Mouse (Mus musculus) kidney, adult 2 months (tissue): ENCODE data around the gene Ctla4. TPM values are rescaled to one million over a fixed set of nuclear protein-coding genes. Genes with fewer than 3 reads are reported as not detected.
A peak's percentile ranks its signal among the peaks of the same experiment; 100 is the strongest.

Source experiments
- DNase-seq: peaks from one replicate; pipeline ENCODE4 v3.0.0; 2021
- H3K27ac ChIP-seq: fragments of 200-500 bp; 2 replicates; pipeline ENCODE4 v1.5.1; 2012; ENCODE audit warnings: low read depth, low read length, control low read depth, inconsistent platforms; ENCODE audit not compliant: insufficient read depth
- H3K27me3 ChIP-seq: fragments of 200-500 bp; replicated peaks from 2 replicates; pipeline ENCODE4 v1.6.1; 2012; ENCODE audit warnings: mild to moderate bottlenecking, moderate library complexity, low read length, inconsistent platforms; ENCODE audit not compliant: control insufficient read depth, insufficient read depth
- H3K36me3 ChIP-seq: fragments of 200-500 bp; 2 replicates; pipeline ENCODE4 v1.6.1; 2012; ENCODE audit warnings: mild to moderate bottlenecking, moderate library complexity, low read length, inconsistent platforms; ENCODE audit not compliant: control insufficient read depth, insufficient read depth
- H3K4me1 ChIP-seq: fragments of 200-500 bp; 2 replicates; pipeline ENCODE4 v1.6.1; 2011; ENCODE audit warnings: low read length; ENCODE audit not compliant: control insufficient read depth, insufficient read depth
- H3K4me3 ChIP-seq: fragments of 200-500 bp; 2 replicates; pipeline ENCODE4 v1.5.1; 2011; ENCODE audit warnings: mild to moderate bottlenecking, low read depth, low read length, control low read depth; ENCODE audit not compliant: insufficient read depth
- CTCF ChIP-seq: fragments of 200-500 bp; conservative IDR thresholded peaks from 2 replicates; pipeline ENCODE4 v1.5.1; 2011; ENCODE audit warnings: low read depth, mild to moderate bottlenecking, control low read depth, low read length, moderate library complexity, mixed read lengths; ENCODE audit not compliant: insufficient read depth, insufficient read length
- POLR2A ChIP-seq: fragments of 200-500 bp; IDR thresholded peaks from one replicate; pipeline ENCODE4 v1.6.1; 2011; ENCODE audit warnings: low read depth, low read length, control low read depth
- WGBS: fragments of 180-500 bp; shearing (Covaris S2); methylation state at CpG from one replicate; pipeline ENCODE4 v1.1.7; 2018; 5-methylcytosine and 5-hydroxymethylcytosine counted together
- polyA plus RNA-seq: library from polyadenylated mRNA; depleted of rRNA; stranded (reverse); fragments of >200 nt; gene quantifications from 2 replicates; pipeline ENCODE4 v1.2.3, GENCODE M21; 2012; rRNA removed

Gene Ctla4
- polyA plus RNA-seq, 1 experiment = 0.27 TPM

- TF ChIP-seq CTCF (peak; percentile 25; the same call in 1 of the 2 replicates), POLR2A (no peak)
- Histone ChIP-seq H3K36me3 (no peaks in the 10 kb centered on the region), H3K4me3 (no peak overlapping the region), H3K4me1 (no peaks in the 10 kb centered on the region), H3K27me3 (no peaks in the 10 kb centered on the region), H3K27ac (no peak overlapping the region)
- WGBS = 46% methylated on average over 2 of the region's 2 CpGs
- DNase-seq = no peak
These were observed 68.0 kb downstream of the Ctla4 start for GRCm38 (mm10) chr1:60954759-60955158.

- H3K27ac ChIP-seq = no peak overlapping the region
- H3K4me1 ChIP-seq = no peaks in the 10 kb centered on the region
- TF ChIP-seq CTCF (no peak), POLR2A (no peak)
- DNase-seq = no peak
- H3K4me3 ChIP-seq = no peak overlapping the region
- no peaks in the 10 kb centered on the region for H3K36me3 ChIP-seq
- H3K27me3 ChIP-seq = no peaks in the 10 kb centered on the region
- WGBS = 95% methylated on average over 3 of the region's 3 CpGs
These were observed 68.4 kb downstream of the Ctla4 start for GRCm38 (mm10) chr1:60955186-60955585.

GRCm38 (mm10) chr1:60956196-60956595 is 69.4 kb downstream of the Ctla4 start:
- Histone ChIP-seq H3K4me1 (no peaks in the 10 kb centered on the region), H3K27ac (no peak overlapping the region), H3K4me3 (no peak overlapping the region), H3K36me3 (no peaks in the 10 kb centered on the region), H3K27me3 (no peaks in the 10 kb centered on the region)
- 90% methylated on average over 6 of the region's 6 CpGs for WGBS
- DNase-seq = no peak
- no peak for TF ChIP-seq POLR2A
- no peak for TF ChIP-seq CTCF

GRCm38 (mm10) chr1:60958287-60958686 is 71.5 kb downstream of the Ctla4 start:
- H3K27ac ChIP-seq = no peak overlapping the region
- TF ChIP-seq CTCF = peak; percentile 29
- no peak for TF ChIP-seq POLR2A
- H3K4me1 ChIP-seq = no peaks in the 10 kb centered on the region
- no peaks in the 10 kb centered on the region for H3K27me3 ChIP-seq
- H3K36me3 ChIP-seq = no peaks in the 10 kb centered on the region
- H3K4me3 ChIP-seq = no peak overlapping the region
- 74% methylated on average over 1 of the region's 1 CpGs for WGBS
- DNase-seq = no peak

- no peak for DNase-seq
- Histone ChIP-seq H3K4me3 (no peak overlapping the region), H3K27me3 (no peaks in the 10 kb centered on the region), H3K27ac (no peak overlapping the region), H3K36me3 (no peaks in the 10 kb centered on the region), H3K4me1 (no peaks in the 10 kb centered on the region)
- 83% methylated on average over 4 of the region's 4 CpGs for WGBS
- TF ChIP-seq CTCF = no peak
- TF ChIP-seq POLR2A = no peak
These were observed 72.4 kb downstream of the Ctla4 start for GRCm38 (mm10) chr1:60959246-60959645.

GRCm38 (mm10) chr1:60960451-60960850 is 73.7 kb downstream of the Ctla4 start:
- 53% methylated on average over 11 of the region's 11 CpGs for WGBS
- Histone ChIP-seq H3K36me3 (no peaks in the 10 kb centered on the region), H3K27me3 (no peaks in the 10 kb centered on the region), H3K27ac (no peak overlapping the region), H3K4me1 (no peaks in the 10 kb centered on the region), H3K4me3 (no peak overlapping the region)
- peak; percentile 58 for DNase-seq
- TF ChIP-seq CTCF (no peak), POLR2A (no peak)

GRCm38 (mm10) chr1:60961080-60961479 is 74.3 kb downstream of the Ctla4 start:
- DNase-seq = peak; percentile 63
- WGBS = 19% methylated on average over 4 of the region's 4 CpGs
- Histone ChIP-seq H3K36me3 (no peaks in the 10 kb centered on the region), H3K27ac (no peak overlapping the region), H3K27me3 (no peaks in the 10 kb centered on the region), H3K4me3 (no peak overlapping the region), H3K4me1 (no peaks in the 10 kb centered on the region)
- TF ChIP-seq CTCF (peak; percentile 50), POLR2A (no peak)

GRCm38 (mm10) chr1:60962095-60962494 is 75.3 kb downstream of the Ctla4 start:
- Histone ChIP-seq H3K36me3 (no peaks in the 10 kb centered on the region), H3K27ac (no peak overlapping the region), H3K27me3 (no peaks in the 10 kb centered on the region), H3K4me1 (no peaks in the 10 kb centered on the region), H3K4me3 (no peak overlapping the region)
- DNase-seq = no peak
- WGBS = 96% methylated on average over 4 of the region's 4 CpGs
- TF ChIP-seq CTCF (no peak), POLR2A (no peak)

Other genes starting within 250 kb of the Ctla4 start
- gene Cd28, start 170.2 kb upstream of the Ctla4 start, polyA plus RNA-seq = 0.04 and 0.55 TPM in 2 replicates
- 0.10 and 0.39 TPM in 2 replicates for gene Icos, start 90.9 kb downstream of the Ctla4 start, polyA plus RNA-seq